Mouse (Mus musculus): ENCODE measurements around the gene Cdc42bpb. TPM values are rescaled to one million over a fixed set of nuclear protein-coding genes. Genes with fewer than 3 reads are reported as not detected.

The Cdc42bpb gene
- polyA plus RNA-seq, 1 experiment from 2014 or later: 40.0 TPM

GRCm38 (mm10) chr12:111272420-111272819, 105.1 kb downstream of the Cdc42bpb start:
- Histone ChIP-seq H3K27ac (no peak overlapping the region), H3K4me2 (peak overlapping the region; percentile 50), H3K9ac (no peak overlapping the region), H3K27me3 (peaks cover 82% of the 10 kb centered on the region), H3K4me1 (peaks cover 51% of the 10 kb centered on the region), H3K36me3 (no peaks in the 10 kb centered on the region), H3K4me3 (replicated peaks) (peak overlapping the region; percentile 36), H3K9me3 (replicated peaks) (no peaks in the 10 kb centered on the region)
- WGBS: 21% methylated on average over 12 of the region's 12 CpGs
- ATAC-seq (replicated peaks; ENCODE audit: low FRiP score): no peak

GRCm38 (mm10) chr12:111271966-111272365, 105.6 kb downstream of the Cdc42bpb start:
- Histone ChIP-seq H3K9me3 (replicated peaks) (no peaks in the 10 kb centered on the region), H3K4me3 (replicated peaks) (peak overlapping the region; percentile 36), H3K4me2 (peak overlapping the region; percentile 50), H3K36me3 (no peaks in the 10 kb centered on the region), H3K27ac (no peak overlapping the region), H3K4me1 (peaks cover 51% of the 10 kb centered on the region), H3K9ac (peak overlapping the region; percentile 27; the same call in 1 of the 2 replicates), H3K27me3 (peaks cover 78% of the 10 kb centered on the region)
- ATAC-seq (replicated peaks; ENCODE audit: low FRiP score): no peak
- 13% methylated on average over 8 of the region's 8 CpGs for WGBS

GRCm38 (mm10) chr12:111271406-111271805, 106.1 kb downstream of the Cdc42bpb start:
- peaks cover 72% of the 10 kb centered on the region for H3K27me3 ChIP-seq
- peak overlapping the region; percentile 27; the same call in 1 of the 2 replicates for H3K9ac ChIP-seq
- peaks cover 51% of the 10 kb centered on the region for H3K4me1 ChIP-seq
- 7% methylated on average over 27 of the region's 28 CpGs for WGBS
- no peaks in the 10 kb centered on the region for H3K9me3 ChIP-seq (replicated peaks)
- peak overlapping the region; percentile 36 for H3K4me3 ChIP-seq (replicated peaks)
- H3K27ac ChIP-seq: 0 out of 2 replicates have a peak overlapping the region, but pooled peaks have one; percentile 56
- ATAC-seq (replicated peaks; ENCODE audit: low FRiP score): no peak
- H3K4me2 ChIP-seq: peak overlapping the region; percentile 50
- H3K36me3 ChIP-seq: no peaks in the 10 kb centered on the region

- WGBS: 36% methylated on average over 25 of the region's 25 CpGs
- Histone ChIP-seq H3K4me3 (replicated peaks) (peak within 1 kb of the TSS; percentile 36), H3K27me3 (peaks cover 66% of the 10 kb centered on the region), H3K4me1 (peaks cover 50% of the 10 kb centered on the region), H3K27ac (0 out of 2 replicates have a peak within 1 kb of the TSS, but pooled peaks have one; percentile 56), H3K36me3 (no peaks in the 10 kb centered on the region), H3K4me2 (peak within 1 kb of the TSS; percentile 50), H3K9me3 (replicated peaks) (no peaks in the 10 kb centered on the region), H3K9ac (peak within 1 kb of the TSS; percentile 27; the same call in 1 of the 2 replicates)
- ATAC-seq (replicated peaks; ENCODE audit: low FRiP score): peak; percentile 41
These were observed 106.8 kb downstream of the Cdc42bpb start, which contains the start of gene Amn for GRCm38 (mm10) chr12:111270629-111271277. TSS of gene Amn (plus strand) at chr12:111271095.

GRCm38 (mm10) chr12:111267673-111268325, 109.7 kb downstream of the Cdc42bpb start:
- Histone ChIP-seq H3K4me3 (replicated peaks) (no peak overlapping the region), H3K36me3 (peaks cover 23% of the 10 kb centered on the region), H3K9ac (no peak overlapping the region), H3K4me1 (peaks cover 26% of the 10 kb centered on the region), H3K9me3 (replicated peaks) (no peaks in the 10 kb centered on the region), H3K27ac (no peak overlapping the region), H3K27me3 (peaks cover 36% of the 10 kb centered on the region), H3K4me2 (no peak overlapping the region)
- 66% methylated on average over 4 of the region's 4 CpGs for WGBS
- ATAC-seq (replicated peaks; ENCODE audit: low FRiP score): no peak

GRCm38 (mm10) chr12:111266592-111266991, 110.9 kb downstream of the Cdc42bpb start:
- no peaks in the 10 kb centered on the region for H3K9me3 ChIP-seq (replicated peaks)
- peaks cover 32% of the 10 kb centered on the region for H3K36me3 ChIP-seq
- WGBS: 65% methylated on average over 12 of the region's 12 CpGs
- peaks cover 24% of the 10 kb centered on the region for H3K27me3 ChIP-seq
- H3K9ac ChIP-seq: no peak overlapping the region
- H3K4me2 ChIP-seq: no peak overlapping the region
- ATAC-seq (replicated peaks; ENCODE audit: low FRiP score): no peak
- no peak overlapping the region for H3K27ac ChIP-seq
- H3K4me1 ChIP-seq: peaks cover 18% of the 10 kb centered on the region
- H3K4me3 ChIP-seq (replicated peaks): no peak overlapping the region

GRCm38 (mm10) chr12:111265212-111265611, 112.3 kb downstream of the Cdc42bpb start:
- H3K4me2 ChIP-seq: no peak overlapping the region
- H3K36me3 ChIP-seq: peaks cover 44% of the 10 kb centered on the region
- H3K9me3 ChIP-seq (replicated peaks): no peaks in the 10 kb centered on the region
- H3K4me3 ChIP-seq (replicated peaks): no peak overlapping the region
- ATAC-seq (replicated peaks; ENCODE audit: low FRiP score): no peak
- peaks cover 7% of the 10 kb centered on the region for H3K4me1 ChIP-seq
- peaks cover 10% of the 10 kb centered on the region for H3K27me3 ChIP-seq
- no peak overlapping the region for H3K27ac ChIP-seq
- WGBS: 61% methylated on average over 5 of the region's 5 CpGs
- H3K9ac ChIP-seq: no peak overlapping the region

- Histone ChIP-seq H3K9me3 (replicated peaks) (no peaks in the 10 kb centered on the region), H3K4me1 (peaks cover 7% of the 10 kb centered on the region), H3K4me2 (no peak overlapping the region), H3K27me3 (no peaks in the 10 kb centered on the region; the same call in 1 of the 2 replicates), H3K4me3 (replicated peaks) (no peak overlapping the region), H3K9ac (no peak overlapping the region), H3K27ac (no peak overlapping the region), H3K36me3 (peaks cover 55% of the 10 kb centered on the region)
- ATAC-seq (replicated peaks; ENCODE audit: low FRiP score): no peak
- 90% methylated on average over 16 of the region's 16 CpGs for WGBS
These were observed 113.9 kb downstream of the Cdc42bpb start for GRCm38 (mm10) chr12:111263650-111264049.

- Histone ChIP-seq H3K27me3 (no peaks in the 10 kb centered on the region), H3K9ac (no peak overlapping the region), H3K9me3 (replicated peaks) (no peaks in the 10 kb centered on the region), H3K27ac (no peak overlapping the region), H3K4me1 (peaks cover 7% of the 10 kb centered on the region; the same call in 1 of the 2 replicates), H3K4me3 (replicated peaks) (no peak overlapping the region), H3K4me2 (no peak overlapping the region), H3K36me3 (peaks cover 36% of the 10 kb centered on the region)
- WGBS: 61% methylated on average over 9 of the region's 9 CpGs
- no peak for ATAC-seq (replicated peaks; ENCODE audit: low FRiP score)
These were observed 126.3 kb downstream of the Cdc42bpb start for GRCm38 (mm10) chr12:111251227-111251626.

GRCm38 (mm10) chr12:111250116-111250515, 127.4 kb downstream of the Cdc42bpb start:
- 0 out of 2 replicates have a peak, but pooled peaks have one; percentile 56 for ATAC-seq (replicated peaks; ENCODE audit: low FRiP score)
- Histone ChIP-seq H3K9ac (no peak overlapping the region), H3K4me1 (peaks cover 7% of the 10 kb centered on the region; the same call in 1 of the 2 replicates), H3K4me3 (replicated peaks) (no peak overlapping the region), H3K36me3 (peaks cover 36% of the 10 kb centered on the region), H3K9me3 (replicated peaks) (no peaks in the 10 kb centered on the region), H3K4me2 (no peak overlapping the region), H3K27me3 (no peaks in the 10 kb centered on the region), H3K27ac (no peak overlapping the region)
- 60% methylated on average over 8 of the region's 8 CpGs for WGBS

- WGBS: 54% methylated on average over 3 of the region's 3 CpGs
- ATAC-seq (replicated peaks; ENCODE audit: low FRiP score): no peak
- Histone ChIP-seq H3K36me3 (peaks cover 45% of the 10 kb centered on the region), H3K27ac (no peak overlapping the region), H3K9me3 (replicated peaks) (no peaks in the 10 kb centered on the region), H3K4me3 (replicated peaks) (no peak overlapping the region), H3K4me1 (peaks cover 7% of the 10 kb centered on the region; the same call in 1 of the 2 replicates), H3K4me2 (no peak overlapping the region), H3K9ac (no peak overlapping the region), H3K27me3 (no peaks in the 10 kb centered on the region)
These were observed 128.4 kb downstream of the Cdc42bpb start for GRCm38 (mm10) chr12:111249095-111249494.

GRCm38 (mm10) chr12:111246808-111247464, 130.6 kb downstream of the Cdc42bpb start:
- Histone ChIP-seq H3K4me3 (replicated peaks) (no peak overlapping the region), H3K36me3 (peaks cover 62% of the 10 kb centered on the region), H3K4me1 (peaks cover 7% of the 10 kb centered on the region; the same call in 1 of the 2 replicates), H3K9ac (no peak overlapping the region), H3K27ac (no peak overlapping the region), H3K9me3 (replicated peaks) (no peaks in the 10 kb centered on the region), H3K27me3 (no peaks in the 10 kb centered on the region), H3K4me2 (no peak overlapping the region)
- WGBS: 92% methylated on average over 9 of the region's 9 CpGs
- ATAC-seq (replicated peaks; ENCODE audit: low FRiP score): no peak
